Mouse (Mus musculus): ENCODE measurements around the gene Gnb4.

Gnb4 gene

DNA sequence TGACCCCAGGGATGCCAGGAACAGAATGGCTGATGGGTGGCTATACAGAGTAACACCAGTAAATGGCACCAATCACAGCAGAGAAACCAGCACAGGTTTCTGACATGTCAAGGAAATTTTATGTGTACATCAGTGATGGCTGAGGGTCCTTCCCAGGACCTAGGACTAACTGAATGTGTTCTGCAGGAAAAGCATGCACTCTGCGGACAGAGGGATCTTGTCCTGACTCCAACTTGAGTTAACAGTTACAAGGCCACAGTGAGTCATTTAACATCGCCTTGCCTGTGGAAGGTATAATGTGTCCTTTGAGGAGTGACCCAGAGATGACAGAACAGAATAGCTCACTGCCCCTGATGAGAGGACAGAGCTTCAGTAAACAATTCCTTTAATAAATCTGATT lies 1.6 kb downstream of the Gnb4 start:
- no peak for DNase-seq (ENCODE audit: low spot score)

DNA sequence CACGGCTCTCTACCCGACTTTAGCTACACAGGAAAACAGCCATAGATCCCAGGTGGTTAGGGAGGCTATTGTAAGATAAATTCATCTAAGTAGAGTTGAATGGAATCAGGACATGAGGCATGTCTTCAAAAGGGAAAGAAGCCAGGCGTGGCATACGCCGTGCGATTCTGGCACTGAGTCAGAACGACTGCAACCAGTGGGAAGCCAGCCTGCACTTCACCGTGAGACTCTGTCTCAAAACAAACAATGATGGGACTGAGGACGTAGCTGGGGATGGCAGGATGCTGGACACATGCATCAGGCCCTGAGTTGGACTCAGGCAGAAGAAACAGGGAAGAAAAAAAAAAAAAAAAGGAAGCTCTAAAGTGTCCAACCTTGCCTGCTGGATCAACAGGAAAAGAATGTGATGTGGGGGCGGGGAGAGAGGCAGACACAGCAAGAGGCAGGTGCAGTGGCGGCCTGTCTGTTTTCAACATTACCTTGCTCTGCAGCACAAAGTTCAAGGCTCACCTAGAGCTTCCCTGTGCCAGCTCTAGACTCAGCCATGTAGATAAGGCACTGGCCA lies 4.7 kb downstream of the Gnb4 start:
- DNase-seq (ENCODE audit: low spot score): no peak

- peak; percentile 56 for DNase-seq (ENCODE audit: low spot score)
Measured at GRCm38 (mm10) chr3:32610560-32610959, 5.8 kb downstream of the Gnb4 start.

DNA sequence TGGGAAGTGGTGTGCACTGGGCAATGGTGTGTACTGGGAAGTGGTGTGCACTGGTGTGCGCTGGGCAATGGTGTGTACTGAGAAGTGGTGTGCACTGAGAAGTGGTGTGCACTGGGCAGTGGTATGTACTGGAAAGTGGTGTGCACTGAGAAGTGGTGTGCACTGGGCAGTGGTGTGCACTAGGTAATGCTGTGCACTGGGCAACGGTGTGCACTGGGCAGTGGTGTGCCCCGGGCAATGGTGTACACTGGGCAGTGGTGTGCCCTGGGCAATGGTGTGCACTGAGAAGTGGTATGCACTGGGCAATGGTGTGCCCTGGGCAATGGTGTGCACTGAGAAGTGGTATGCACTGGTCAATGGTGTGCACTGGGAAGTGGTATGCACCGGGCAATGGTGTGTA lies 7.2 kb downstream of the Gnb4 start:
- DNase-seq (ENCODE audit: low spot score): no peak

- no peak for DNase-seq (ENCODE audit: low spot score)
Measured at GRCm38 (mm10) chr3:32601055-32601454, 15.3 kb downstream of the Gnb4 start.

- DNase-seq (ENCODE audit: low spot score): no peak
Measured at GRCm38 (mm10) chr3:32599328-32599727, 17.1 kb downstream of the Gnb4 start.

- DNase-seq (ENCODE audit: low spot score): no peak
Measured at GRCm38 (mm10) chr3:32595080-32595479, 21.3 kb downstream of the Gnb4 start.

DNA sequence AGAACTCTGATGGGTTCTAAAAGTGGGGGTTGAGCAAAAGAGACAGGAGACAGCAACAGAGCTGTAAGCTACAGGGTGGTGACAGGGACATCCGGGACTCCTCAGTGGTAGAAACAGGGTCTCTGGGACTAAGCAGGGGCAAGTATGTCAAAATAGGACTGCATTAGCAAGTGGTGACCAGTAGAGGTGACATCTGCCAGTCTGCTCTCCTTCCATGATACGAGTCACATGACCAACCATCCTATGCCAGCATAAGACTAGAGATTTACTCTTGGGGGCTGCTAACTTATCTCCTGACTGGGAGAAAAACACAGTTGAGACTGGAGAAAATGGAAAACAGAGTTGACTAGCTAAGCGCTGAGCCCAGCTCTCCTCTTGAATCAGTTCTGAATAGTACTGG lies 30.1 kb downstream of the Gnb4 start:
- DNase-seq (ENCODE audit: low spot score): no peak

DNA sequence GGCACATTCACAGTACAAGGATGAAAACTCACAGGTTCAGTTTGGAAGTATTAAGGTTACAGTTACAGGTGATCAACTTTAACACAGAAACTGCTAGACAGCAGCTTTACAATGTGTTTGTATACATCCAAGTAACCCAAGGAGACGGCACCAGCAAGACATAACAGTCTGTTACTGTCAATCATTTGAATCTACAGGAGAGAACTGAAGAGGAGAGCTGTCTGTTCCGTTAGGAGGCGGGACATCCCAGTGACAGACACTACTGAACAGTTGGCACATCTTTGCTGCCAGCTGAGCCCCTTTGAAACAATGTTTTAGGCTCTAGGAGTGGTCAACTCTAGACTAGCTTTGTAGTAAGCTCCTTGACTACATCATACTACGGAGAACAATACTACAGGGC lies 32.9 kb downstream of the Gnb4 start:
- DNase-seq (ENCODE audit: low spot score): no peak

GRCm38 (mm10) chr3:32581911-32582310 lies 34.5 kb downstream of the Gnb4 start:
- DNase-seq (ENCODE audit: low spot score): no peak

DNA sequence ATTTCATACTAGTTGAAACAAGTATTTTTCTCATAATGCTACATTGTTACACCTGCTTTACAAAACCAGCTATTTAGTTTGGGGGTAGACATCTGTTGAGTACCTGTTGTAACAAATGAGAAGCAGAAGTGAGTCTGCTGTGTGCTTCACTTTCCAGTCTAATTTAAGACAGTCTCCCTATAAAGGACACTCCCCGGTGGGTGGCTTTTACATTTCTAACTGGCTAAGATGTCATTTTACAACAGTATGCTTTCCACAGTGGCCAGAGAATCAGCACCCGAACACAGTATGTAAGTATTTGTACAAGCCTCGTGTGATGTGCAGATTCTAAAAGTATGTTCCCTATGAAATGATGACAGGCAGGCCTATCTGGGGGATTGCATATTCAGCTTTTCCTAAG lies 35.6 kb downstream of the Gnb4 start:
- DNase-seq (ENCODE audit: low spot score): no peak

GRCm38 (mm10) chr3:32578772-32579171 lies 37.6 kb downstream of the Gnb4 start:
- DNase-seq (ENCODE audit: low spot score): no peak

- DNase-seq (ENCODE audit: low spot score): no peak
Measured at GRCm38 (mm10) chr3:32575151-32575550, 41.2 kb downstream of the Gnb4 start.

GRCm38 (mm10) chr3:32573881-32574280 lies 42.5 kb downstream of the Gnb4 start:
- DNase-seq (ENCODE audit: low spot score): no peak

GRCm38 (mm10) chr3:32573086-32573485 lies 43.3 kb downstream of the Gnb4 start:
- DNase-seq (ENCODE audit: low spot score): no peak

GRCm38 (mm10) chr3:32563401-32563800 lies 53.0 kb downstream of the Gnb4 start:
- DNase-seq (ENCODE audit: low spot score): no peak

GRCm38 (mm10) chr3:32553061-32553460 lies 63.3 kb downstream of the Gnb4 start:
- no peak for DNase-seq (ENCODE audit: low spot score)

GRCm38 (mm10) chr3:32538091-32538490 lies 78.3 kb downstream of the Gnb4 start:
- DNase-seq (ENCODE audit: low spot score): no peak

DNA sequence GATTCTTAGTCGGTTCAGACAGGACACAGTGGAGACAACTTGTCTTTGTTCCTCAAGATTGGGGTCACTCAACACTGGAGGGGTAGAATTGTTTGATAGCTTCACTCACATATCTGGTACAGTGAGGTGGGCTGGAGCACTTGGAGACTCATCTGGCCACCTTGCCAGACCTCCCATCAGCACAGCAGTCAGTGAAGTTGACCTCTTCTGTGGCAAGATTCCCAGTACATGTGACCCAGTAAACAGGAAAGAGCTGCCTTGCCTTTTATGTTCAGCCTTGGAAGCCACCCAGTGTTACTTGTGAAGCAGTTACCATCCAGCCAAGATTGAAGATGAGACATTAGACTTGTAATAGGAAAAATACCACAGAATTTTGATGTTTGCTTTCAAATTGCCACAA lies 78.8 kb downstream of the Gnb4 start:
- DNase-seq (ENCODE audit: low spot score): peak; percentile 18

- DNase-seq (ENCODE audit: low spot score): no peak
Measured at GRCm38 (mm10) chr3:32535692-32536091, 80.7 kb downstream of the Gnb4 start.

All from urinary bladder, postnatal 14 days (tissue).